ENCODE assay signal across 17 mouse cellular contexts in genomic region chr15:80901806-80902513, GRCm38 (mm10). TPM values are rescaled to one million over a fixed set of nuclear protein-coding genes. Genes with fewer than 3 reads are reported as not detected.
DNase-seq lines count a peak whose midpoint lies in the region; ATAC-seq and TF ChIP-seq lines count a peak whose summit lies in the region.
"Had no signal": no experiment of that assay in that cellular context is flagged by ENCODE, and none has a peak within 500 bp of the region (broad histone marks: within the 10 kb centered on the region; RNA-seq: fewer than 3 reads in every experiment).

No protein-coding gene starts in this region.

- peaks cover 86% of the 10 kb centered on the region for H3K36me3 ChIP-seq in liver, postnatal 0 days (replicated peaks; ENCODE audit: insufficient read depth, low read length)
- peaks cover 99% of the 10 kb centered on the region for H3K36me3 ChIP-seq in liver, embryonic 12.5 days

- ATAC-seq in liver, postnatal 0 days, result no peak
- ATAC-seq in liver, embryonic 12.5 days, result no peak
- ATAC-seq in hematopoietic stem cell, adult 5-6 weeks (replicated peaks in 1 of 2; ENCODE audit: insufficient read depth in 1 of 2, low FRiP score in 2 of 2, low TSS enrichment in 1 of 2, low read depth in 1 of 2, poor library complexity in 2 of 2, severe bottlenecking in 2 of 2), result peak; percentile 49 to 83; a peak in 3 of 4 replicates
- ATAC-seq: intestine, embryonic 16.5 days had no signal

- no peak for DNase-seq in liver, postnatal 0 days
- peak; percentile 6 for DNase-seq in adipocyte (ENCODE audit: low spot score)
- DNase-seq in naive thymus-derived CD4-positive, alpha-beta T cell, adult 2 months (ENCODE audit: low read depth), result peak; percentile 48
- DNase-seq in yolk sac, embryonic 10.5 days (ENCODE audit: low spot score), result no peak
- no peak for DNase-seq in cerebellum, adult 11 months
- DNase-seq: adrenal gland, postnatal 14 days; cerebellum, adult 2 months; kidney, postnatal 10 days; thymus, postnatal 4 days had no signal

- no peak overlapping the region for H3K4me3 ChIP-seq in liver, postnatal 0 days (ENCODE audit: low read depth, low read length)
- H3K4me3 ChIP-seq in liver, embryonic 12.5 days, result no peak overlapping the region
- H3K4me3 ChIP-seq: erythroblast, embryonic 14.5 days; heart, embryonic 12.5 days; limb, embryonic 13.5 days; lung, embryonic 15.5 days; midbrain, embryonic 10.5 days had no signal

- H3K9ac ChIP-seq in liver, postnatal 0 days (replicated peaks), result no peak overlapping the region
- H3K9ac ChIP-seq in liver, embryonic 12.5 days, result no peak overlapping the region
- H3K9ac ChIP-seq: heart, embryonic 12.5 days; limb, embryonic 13.5 days; lung, embryonic 15.5 days had no signal

- no peaks in the 10 kb centered on the region for H3K4me1 ChIP-seq in liver, postnatal 0 days (ENCODE audit: insufficient read depth)
- no peaks in the 10 kb centered on the region for H3K4me1 ChIP-seq in liver, embryonic 12.5 days
- H3K4me1 ChIP-seq: heart, embryonic 12.5 days; limb, embryonic 13.5 days; lung, embryonic 15.5 days; midbrain, embryonic 10.5 days had no signal

- H3K4me2 ChIP-seq in liver, postnatal 0 days (ENCODE audit: low read depth, low read length), result peak overlapping the region; percentile 22; the same call in 1 of the 2 replicates
- H3K4me2 ChIP-seq in liver, embryonic 12.5 days, result no peak overlapping the region
- H3K4me2 ChIP-seq: heart, embryonic 12.5 days; limb, embryonic 13.5 days; lung, embryonic 15.5 days had no signal

- no peaks in the 10 kb centered on the region for H3K27me3 ChIP-seq in liver, postnatal 0 days (ENCODE audit: insufficient read depth, low read length)
- no peaks in the 10 kb centered on the region for H3K27me3 ChIP-seq in liver, embryonic 12.5 days (replicated peaks)
- H3K27me3 ChIP-seq: heart, embryonic 12.5 days; limb, embryonic 13.5 days; lung, embryonic 15.5 days had no signal

- peak overlapping the region; percentile 57 for H3K27ac ChIP-seq in liver, postnatal 0 days (ENCODE audit: low read depth)
- H3K27ac ChIP-seq in liver, embryonic 12.5 days, result no peak overlapping the region
- H3K27ac ChIP-seq: limb, embryonic 13.5 days; lung, embryonic 15.5 days; midbrain, embryonic 10.5 days had no signal

- H3K9me3 ChIP-seq in liver, postnatal 0 days (ENCODE audit: low read length), result no peaks in the 10 kb centered on the region
- no peaks in the 10 kb centered on the region for H3K9me3 ChIP-seq in liver, embryonic 12.5 days (replicated peaks)
- H3K9me3 ChIP-seq: heart, embryonic 12.5 days; limb, embryonic 13.5 days; lung, embryonic 15.5 days; midbrain, embryonic 10.5 days had no signal

- TF ChIP-seq EP300 in liver, postnatal 0 days (IDR thresholded peaks at IDR 0.05; ENCODE audit: low read depth), result no peak

- TF ChIP-seq CTCF in liver, postnatal 0 days (IDR thresholded peaks at IDR 0.05; ENCODE audit: low read depth), result no peak

- 62% methylated on average over 6 of the region's 6 CpGs for WGBS in liver, postnatal 0 days (ENCODE audit: insufficient replicate concordance)
- WGBS in liver, embryonic 12.5 days (ENCODE audit: insufficient replicate concordance), result 71% methylated on average over 6 of the region's 6 CpGs

RNA-seq across cellular contexts. Expression of gene Adsl, which starts 46.3 kb away (rescaled TPM):
- polyA plus RNA-seq in liver, postnatal 0 days (2015; fragmentation: Nextera tagmentation; extraction: Ambion mirVana), result 28.9 and 37.0 TPM in 2 replicates
- polyA plus RNA-seq in liver, embryonic 12.5 days (2016; fragmentation: Nextera tagmentation; extraction: Ambion mirVana), result 171 and 181 TPM in 2 replicates
- total RNA-seq in hematopoietic stem cell, adult 5-6 weeks (2017), result 167 and 175 TPM in 2 replicates

Comparison
In these comparisons a context has a peak if more than half of its experiments do, and no peak if none do; other contexts are left out.
1. ATAC-seq: peak in hematopoietic stem cell, adult 5-6 weeks (2 of 2); none in liver, postnatal 0 days (single experiment) and liver, embryonic 12.5 days (single experiment).
2. DNase-seq: peak in adipocyte (single experiment) and naive thymus-derived CD4-positive, alpha-beta T cell, adult 2 months (single experiment); none in liver, postnatal 0 days (single experiment), yolk sac, embryonic 10.5 days (single experiment) and cerebellum, adult 11 months (single experiment).